Mouse (Mus musculus) neural tube, embryonic 12.5 days (tissue): ENCODE measurements around the gene Adcy1. TPM values are rescaled to one million over a fixed set of nuclear protein-coding genes. Genes with fewer than 3 reads are reported as not detected.

Experiments used
- ATAC-seq: fragments of 200-750 bp; cut with Nextera tagmentation; 2 replicates; pipeline ENCODE4 v1.8.0; 2017; ENCODE audit warnings: low read depth, mild to moderate bottlenecking, moderate TSS enrichment, moderate library complexity; ENCODE audit not compliant: low FRiP score
- H3K27ac ChIP-seq: fragments of 300-500 bp; sonication (generic); 2 replicates; pipeline ENCODE4 v1.5.1; 2016
- H3K27me3 ChIP-seq: fragments of 300-500 bp; sonication (generic); replicated peaks from 2 replicates; pipeline ENCODE4 v1.6.1; 2016; ENCODE audit warnings: mild to moderate bottlenecking
- H3K36me3 ChIP-seq: fragments of 300-500 bp; sonication (generic); 2 replicates; pipeline ENCODE4 v1.6.1; 2016; ENCODE audit warnings: mild to moderate bottlenecking
- H3K4me1 ChIP-seq: fragments of 300-500 bp; sonication (generic); 2 replicates; pipeline ENCODE4 v1.6.1; 2016
- H3K4me2 ChIP-seq: fragments of 300-500 bp; sonication (generic); replicated peaks from 2 replicates; pipeline ENCODE4 v1.6.1; 2016; ENCODE audit warnings: mild to moderate bottlenecking
- H3K4me3 ChIP-seq: fragments of 300-500 bp; sonication (generic); 2 replicates; pipeline ENCODE4 v1.5.1; 2016
- H3K9ac ChIP-seq: fragments of 300-500 bp; sonication (generic); 2 replicates; pipeline ENCODE4 v1.6.1; 2016; ENCODE audit warnings: mild to moderate bottlenecking
- H3K9me3 ChIP-seq: fragments of 300-500 bp; sonication (generic); 2 replicates; pipeline ENCODE4 v1.6.1; 2016; ENCODE audit warnings: mild to moderate bottlenecking
- WGBS: fragments of 180-500 bp; shearing (Covaris S2); methylation state at CpG from one replicate; pipeline ENCODE4 v1.1.7; 2016; 5-methylcytosine and 5-hydroxymethylcytosine counted together
- polyA plus RNA-seq: library from polyadenylated mRNA; unstranded; fragments of >200 nt; fragmentation: Nextera tagmentation; extraction: Ambion mirVana; gene quantifications from 2 replicates; pipeline ENCODE4 v1.2.1, GENCODE M21; 2016

The Adcy1 gene
- polyA plus RNA-seq, 1 experiment from 2014 or later = 2.6 TPM

DNA sequence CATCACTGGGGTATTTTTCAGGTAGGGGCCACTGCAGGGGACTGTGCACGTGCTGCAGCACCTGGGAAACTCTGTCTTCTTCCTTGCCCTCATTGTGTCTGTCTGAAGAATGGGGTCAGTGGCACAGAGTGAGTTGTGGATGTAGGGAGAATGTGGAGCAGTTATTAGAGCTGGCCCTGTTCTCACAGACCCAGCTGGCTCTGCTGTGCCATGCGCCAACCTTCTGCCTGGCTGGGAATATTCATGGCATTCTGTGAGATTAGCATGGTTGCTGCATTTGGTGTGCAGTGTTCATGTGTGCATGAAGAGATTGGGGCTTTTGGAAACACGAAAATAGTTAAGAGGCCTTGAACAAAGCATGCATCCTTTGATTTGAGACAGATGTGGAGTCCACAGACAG is 10.3 kb downstream of the Adcy1 start:
- H3K36me3 ChIP-seq = no peaks in the 10 kb centered on the region
- no peak overlapping the region for H3K9ac ChIP-seq
- H3K9me3 ChIP-seq = no peaks in the 10 kb centered on the region
- H3K27me3 ChIP-seq = no peaks in the 10 kb centered on the region
- ATAC-seq = no peak
- H3K4me1 ChIP-seq = no peaks in the 10 kb centered on the region
- H3K27ac ChIP-seq = no peak overlapping the region
- H3K4me3 ChIP-seq = no peak overlapping the region
- no peak overlapping the region for H3K4me2 ChIP-seq
- WGBS = 87% methylated on average over 3 of the region's 3 CpGs

DNA sequence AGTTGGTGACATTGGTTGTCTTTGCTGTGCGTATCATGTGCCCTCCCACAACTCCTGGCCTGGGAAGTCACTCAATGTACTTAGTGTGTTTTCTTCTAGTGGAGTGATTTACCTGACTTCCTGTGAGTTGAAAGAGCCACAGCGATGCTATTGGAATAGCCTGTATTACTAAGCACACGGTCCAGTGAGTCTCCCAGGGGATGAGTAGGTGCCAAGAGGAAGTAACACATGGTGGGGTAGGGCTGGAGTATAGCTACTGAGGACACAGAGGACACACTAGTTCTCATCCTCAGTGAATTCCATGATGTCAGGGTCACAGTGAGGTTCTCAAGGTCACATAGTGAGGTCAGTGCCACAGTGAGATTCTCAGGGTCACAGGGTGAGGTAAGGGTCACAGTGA is 13.2 kb downstream of the Adcy1 start:
- Histone ChIP-seq H3K4me1 (no peaks in the 10 kb centered on the region), H3K4me3 (no peak overlapping the region), H3K4me2 (no peak overlapping the region), H3K9ac (no peak overlapping the region), H3K27ac (no peak overlapping the region), H3K9me3 (no peaks in the 10 kb centered on the region), H3K27me3 (no peaks in the 10 kb centered on the region), H3K36me3 (no peaks in the 10 kb centered on the region)
- 86% methylated on average over 3 of the region's 3 CpGs for WGBS
- ATAC-seq = no peak

DNA sequence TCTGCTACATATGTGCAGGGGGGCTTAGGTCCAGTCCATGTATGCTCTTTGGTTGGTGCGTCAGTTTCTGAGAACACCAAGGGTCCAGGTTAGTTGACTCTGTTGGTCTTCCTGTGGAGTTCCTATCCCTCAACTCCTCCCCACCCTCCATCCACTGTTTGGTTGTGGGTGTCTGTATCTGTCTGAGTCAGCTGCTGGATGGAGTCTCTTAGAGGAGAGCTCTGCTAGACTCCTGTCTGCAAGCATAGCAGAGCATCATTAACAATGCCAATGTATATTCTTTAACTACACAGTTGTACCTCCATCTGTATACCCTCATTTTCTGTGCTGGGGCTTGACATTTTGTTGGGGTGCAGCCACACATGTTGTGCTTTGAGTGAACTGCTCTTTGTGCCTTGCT is 18.6 kb downstream of the Adcy1 start:
- no peaks in the 10 kb centered on the region for H3K27me3 ChIP-seq
- 97% methylated on average over 1 of the region's 1 CpGs for WGBS
- H3K9me3 ChIP-seq = no peaks in the 10 kb centered on the region
- no peaks in the 10 kb centered on the region for H3K4me1 ChIP-seq
- ATAC-seq = no peak
- H3K4me3 ChIP-seq = no peak overlapping the region
- H3K4me2 ChIP-seq = no peak overlapping the region
- no peaks in the 10 kb centered on the region for H3K36me3 ChIP-seq
- no peak overlapping the region for H3K27ac ChIP-seq
- H3K9ac ChIP-seq = no peak overlapping the region

DNA sequence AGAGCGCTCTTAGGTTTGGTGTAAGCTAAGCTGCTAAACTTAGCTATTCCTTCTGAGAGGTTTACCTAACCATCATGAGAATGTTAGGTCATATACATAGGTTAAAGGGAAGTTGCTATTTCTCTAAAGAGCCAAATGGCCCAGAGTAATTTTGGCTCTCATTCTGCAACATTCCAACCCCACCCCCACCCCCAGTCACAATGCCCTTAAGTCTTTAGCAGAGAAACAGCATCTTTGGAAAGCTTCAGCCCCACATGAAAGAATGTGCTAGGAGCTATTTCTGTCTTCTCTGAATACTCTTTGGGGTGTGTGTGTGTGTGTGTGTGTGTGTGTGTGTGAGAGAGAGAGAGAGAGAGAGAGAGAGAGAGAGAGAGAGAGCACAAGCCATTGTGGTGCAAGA is 20.6 kb downstream of the Adcy1 start:
- 92% methylated on average over 1 of the region's 1 CpGs for WGBS
- H3K36me3 ChIP-seq = no peaks in the 10 kb centered on the region
- ATAC-seq = no peak
- no peak overlapping the region for H3K27ac ChIP-seq
- no peak overlapping the region for H3K4me2 ChIP-seq
- no peaks in the 10 kb centered on the region for H3K4me1 ChIP-seq
- no peaks in the 10 kb centered on the region for H3K9me3 ChIP-seq
- H3K4me3 ChIP-seq = no peak overlapping the region
- H3K9ac ChIP-seq = no peak overlapping the region
- H3K27me3 ChIP-seq = no peaks in the 10 kb centered on the region

DNA sequence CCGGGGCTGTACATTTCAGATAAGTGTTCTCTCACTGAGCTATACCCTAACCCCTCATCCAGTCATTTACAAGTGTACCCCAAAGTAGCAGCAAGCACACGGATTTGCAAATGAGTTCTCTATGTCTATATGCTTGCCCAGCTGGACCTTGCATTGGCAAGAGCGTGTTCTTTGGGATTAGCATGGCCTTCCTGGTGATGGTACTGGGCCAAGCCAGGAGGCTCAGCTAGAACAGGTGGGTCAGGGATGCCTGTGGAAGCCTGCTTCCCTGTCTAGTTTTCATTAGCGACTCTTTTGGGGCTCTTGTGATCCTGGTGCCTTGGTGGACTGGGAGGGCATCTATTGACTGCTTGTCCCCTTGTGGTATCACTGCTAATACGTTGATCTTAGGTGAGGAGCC is 21.9 kb downstream of the Adcy1 start:
- no peak overlapping the region for H3K4me2 ChIP-seq
- no peaks in the 10 kb centered on the region for H3K36me3 ChIP-seq
- H3K9ac ChIP-seq = no peak overlapping the region
- H3K4me1 ChIP-seq = no peaks in the 10 kb centered on the region
- H3K9me3 ChIP-seq = no peaks in the 10 kb centered on the region
- no peak overlapping the region for H3K4me3 ChIP-seq
- ATAC-seq = no peak
- H3K27me3 ChIP-seq = no peaks in the 10 kb centered on the region
- H3K27ac ChIP-seq = no peak overlapping the region
- WGBS = 82% methylated on average over 5 of the region's 5 CpGs

DNA sequence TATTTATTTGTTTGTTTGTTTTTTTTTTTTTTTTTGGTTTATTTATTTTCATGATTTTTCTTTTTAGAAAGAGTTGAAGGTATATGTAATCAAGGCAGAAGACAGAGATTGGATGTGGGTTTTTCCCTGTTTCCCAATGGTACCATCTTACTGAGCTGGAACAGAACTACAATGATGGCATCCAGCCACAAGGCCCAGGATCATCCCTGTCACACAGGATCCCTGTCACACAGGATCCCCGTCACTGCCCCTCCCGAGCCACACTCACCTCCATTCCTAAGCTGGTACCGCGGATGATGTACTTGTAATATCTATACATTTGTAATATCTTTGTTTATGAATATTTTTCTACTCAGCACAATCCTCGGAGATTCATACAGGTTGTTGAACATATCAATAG is 27.8 kb downstream of the Adcy1 start:
- no peak overlapping the region for H3K4me2 ChIP-seq
- no peaks in the 10 kb centered on the region for H3K4me1 ChIP-seq
- H3K27ac ChIP-seq = no peak overlapping the region
- no peaks in the 10 kb centered on the region for H3K9me3 ChIP-seq
- H3K4me3 ChIP-seq = no peak overlapping the region
- H3K27me3 ChIP-seq = no peaks in the 10 kb centered on the region
- no peaks in the 10 kb centered on the region for H3K36me3 ChIP-seq
- no peak for ATAC-seq
- no peak overlapping the region for H3K9ac ChIP-seq
- WGBS = 94% methylated on average over 5 of the region's 5 CpGs

DNA sequence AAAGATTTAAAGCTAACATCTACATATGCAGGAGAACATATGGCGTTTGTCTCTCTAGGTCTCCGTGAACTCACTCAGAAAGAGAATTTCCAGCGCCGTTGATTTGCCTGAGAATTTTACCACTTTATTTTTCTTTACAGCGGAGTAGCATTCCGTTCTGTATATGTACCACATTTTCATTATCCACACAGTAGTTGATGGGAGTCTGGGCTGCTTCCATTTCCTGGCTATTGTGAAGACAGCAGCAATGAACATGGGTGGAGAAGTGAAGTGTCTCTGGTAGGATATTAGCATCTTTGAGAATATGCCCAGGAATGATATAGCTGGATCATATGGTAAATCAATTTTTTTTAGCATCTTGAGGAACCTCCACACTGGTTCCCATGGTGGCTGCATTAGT is 31.6 kb downstream of the Adcy1 start:
- Histone ChIP-seq H3K36me3 (no peaks in the 10 kb centered on the region), H3K9me3 (no peaks in the 10 kb centered on the region), H3K27me3 (no peaks in the 10 kb centered on the region), H3K9ac (no peak overlapping the region), H3K4me1 (no peaks in the 10 kb centered on the region), H3K4me3 (no peak overlapping the region), H3K4me2 (no peak overlapping the region), H3K27ac (no peak overlapping the region)
- WGBS = 95% methylated on average over 6 of the region's 6 CpGs
- ATAC-seq = no peak

DNA sequence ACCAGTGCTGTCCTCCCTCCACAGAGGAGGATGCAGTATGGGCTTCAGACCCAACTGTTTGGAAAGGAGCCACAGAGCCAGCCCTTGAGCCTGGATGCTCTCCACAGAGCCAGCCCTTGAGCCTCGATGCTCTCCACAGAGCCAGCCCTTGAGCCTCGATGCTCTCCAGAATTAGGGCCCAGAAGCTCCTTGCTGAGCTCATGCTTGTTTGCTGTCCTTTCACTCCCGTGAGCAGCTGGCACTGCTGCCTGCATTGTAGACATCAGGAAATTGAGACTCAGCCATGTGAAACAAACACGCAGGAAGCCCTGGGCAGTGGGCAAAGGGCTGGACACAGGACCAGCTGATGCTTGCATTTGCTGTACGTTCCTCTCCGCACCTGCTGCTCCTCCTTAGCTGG is 38.4 kb downstream of the Adcy1 start:
- Histone ChIP-seq H3K36me3 (no peaks in the 10 kb centered on the region), H3K9ac (no peak overlapping the region), H3K4me3 (no peak overlapping the region), H3K4me2 (no peak overlapping the region), H3K9me3 (0 out of 2 replicates have a peak, but pooled peaks cover 3% of the 10 kb centered on the region), H3K4me1 (peaks cover 19% of the 10 kb centered on the region), H3K27me3 (no peaks in the 10 kb centered on the region), H3K27ac (0 out of 2 replicates have a peak overlapping the region, but pooled peaks have one; percentile 47)
- 60% methylated on average over 6 of the region's 6 CpGs for WGBS
- ATAC-seq = peak; percentile 30; the same call in 1 of the 2 replicates

DNA sequence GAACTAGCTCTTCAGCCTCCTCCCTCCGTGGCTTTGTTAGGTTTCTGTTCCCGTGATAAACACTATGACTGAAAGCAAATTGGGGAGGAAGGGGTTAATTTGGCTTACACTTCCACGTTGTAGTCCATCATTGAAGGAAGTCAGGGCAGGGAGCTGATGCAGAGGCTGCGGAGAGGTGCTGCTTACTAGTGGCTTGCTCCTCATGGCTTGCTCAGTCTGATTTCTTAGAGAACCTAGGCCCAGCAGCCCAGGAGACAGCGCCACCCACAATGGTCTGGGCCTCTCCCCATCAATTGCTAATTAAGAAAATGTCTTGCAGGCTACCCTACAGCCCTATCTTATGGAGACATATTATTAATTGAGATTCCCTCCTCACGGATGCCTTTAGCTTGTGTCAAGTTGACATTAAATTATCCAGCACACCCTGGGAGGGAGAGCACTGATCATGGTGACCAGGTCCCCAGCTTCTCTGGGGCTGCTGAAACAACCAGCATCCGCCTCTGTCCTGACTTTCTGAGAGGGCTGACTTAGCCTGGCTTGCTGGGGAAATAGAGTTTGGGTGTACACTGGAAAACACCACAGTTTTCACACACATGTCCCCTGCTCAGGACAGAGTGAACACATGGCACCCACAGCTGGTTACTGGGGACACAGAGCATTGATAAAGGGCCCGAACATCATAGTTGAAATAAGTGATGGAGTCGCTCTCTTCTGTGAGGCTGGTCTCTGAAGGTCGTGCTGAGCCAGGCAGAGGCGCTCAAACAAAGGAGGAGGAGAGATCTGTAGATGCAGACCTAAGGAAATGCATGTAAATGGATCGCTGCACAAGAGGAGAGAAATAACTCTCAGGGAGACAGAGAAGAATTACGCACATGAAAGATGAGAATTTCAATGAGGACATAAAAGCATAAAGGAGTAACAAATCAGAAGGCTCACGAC is 39.2 kb downstream of the Adcy1 start:
- H3K4me2 ChIP-seq = no peak overlapping the region
- 0 out of 2 replicates have a peak, but pooled peaks cover 3% of the 10 kb centered on the region for H3K9me3 ChIP-seq
- peaks cover 19% of the 10 kb centered on the region for H3K4me1 ChIP-seq
- peak overlapping the region; percentile 47; the same call in 1 of the 2 replicates for H3K27ac ChIP-seq
- no peak overlapping the region for H3K4me3 ChIP-seq
- no peak overlapping the region for H3K9ac ChIP-seq
- no peaks in the 10 kb centered on the region for H3K27me3 ChIP-seq
- 46% methylated on average over 14 of the region's 14 CpGs for WGBS
- peak; percentile 60 for ATAC-seq
- no peaks in the 10 kb centered on the region for H3K36me3 ChIP-seq

DNA sequence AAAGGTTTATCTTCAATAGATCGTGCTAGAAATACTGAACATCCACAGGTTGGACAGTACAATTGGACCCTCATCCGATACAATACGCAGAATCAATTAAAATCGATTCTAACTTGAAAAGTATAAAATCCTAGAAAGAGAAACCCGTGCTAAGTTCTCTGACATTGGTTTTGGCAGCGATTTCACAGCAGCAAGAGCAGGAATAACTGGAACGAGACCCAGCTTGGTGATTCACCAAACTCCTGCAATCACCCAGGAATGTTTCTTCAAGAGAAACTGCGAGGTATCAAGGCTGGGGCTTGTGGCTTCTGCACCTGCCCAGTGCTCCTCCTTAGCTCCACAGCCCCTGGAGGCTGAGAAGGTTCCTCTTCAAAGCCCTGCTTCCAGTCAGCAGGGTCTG is 42.0 kb downstream of the Adcy1 start:
- Histone ChIP-seq H3K4me1 (peaks cover 15% of the 10 kb centered on the region), H3K27ac (no peak overlapping the region), H3K27me3 (no peaks in the 10 kb centered on the region), H3K4me2 (no peak overlapping the region), H3K36me3 (peaks cover 4% of the 10 kb centered on the region; the same call in 1 of the 2 replicates), H3K9ac (no peak overlapping the region), H3K9me3 (0 out of 2 replicates have a peak, but pooled peaks cover 3% of the 10 kb centered on the region), H3K4me3 (no peak overlapping the region)
- no peak for ATAC-seq
- 91% methylated on average over 8 of the region's 8 CpGs for WGBS

DNA sequence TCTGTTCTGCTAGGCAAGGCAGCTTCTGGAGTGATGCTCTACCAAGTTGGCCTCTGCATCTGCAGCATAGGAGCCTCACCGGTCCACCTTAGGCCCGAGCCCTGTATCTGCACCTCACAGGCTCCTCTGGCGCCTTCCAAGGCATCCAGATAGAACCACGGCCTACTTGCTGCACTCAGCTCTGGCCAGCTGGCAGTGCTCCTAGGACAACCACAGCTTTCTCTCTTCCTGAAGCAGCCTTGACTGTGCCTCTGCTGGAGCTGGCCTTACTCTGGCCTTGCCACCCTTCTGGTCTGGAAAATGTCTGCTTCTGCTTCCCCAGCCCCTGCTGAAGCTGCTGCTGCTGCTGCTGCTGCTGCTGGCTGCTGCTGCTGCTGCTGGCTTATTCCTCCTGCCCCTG is 45.8 kb downstream of the Adcy1 start:
- 0 out of 2 replicates have a peak, but pooled peaks cover 3% of the 10 kb centered on the region for H3K9me3 ChIP-seq
- 91% methylated on average over 4 of the region's 4 CpGs for WGBS
- no peak overlapping the region for H3K9ac ChIP-seq
- no peak overlapping the region for H3K4me2 ChIP-seq
- no peaks in the 10 kb centered on the region for H3K4me1 ChIP-seq
- no peak for ATAC-seq
- peaks cover 4% of the 10 kb centered on the region; the same call in 1 of the 2 replicates for H3K36me3 ChIP-seq
- H3K27ac ChIP-seq = no peak overlapping the region
- H3K4me3 ChIP-seq = no peak overlapping the region
- no peaks in the 10 kb centered on the region for H3K27me3 ChIP-seq

DNA sequence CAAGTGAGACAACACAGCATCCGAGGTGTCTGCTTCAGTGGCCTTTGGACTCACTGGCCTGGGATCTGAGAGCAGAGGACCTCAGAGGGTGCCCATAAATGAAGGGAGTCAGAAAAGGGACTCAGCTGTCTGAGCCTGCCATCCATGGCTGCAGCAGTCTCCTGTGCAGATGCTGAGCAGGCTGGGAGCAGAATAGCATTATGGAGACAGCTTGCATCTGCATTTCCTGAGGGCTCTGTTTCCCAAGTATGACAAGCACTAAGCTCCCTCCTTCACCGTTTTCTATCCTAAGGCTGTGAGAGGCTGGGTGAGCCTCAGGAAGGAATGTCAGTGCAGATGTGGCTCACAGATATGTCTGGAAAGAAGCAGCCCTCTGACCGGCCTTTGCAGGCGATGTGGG is 49.8 kb downstream of the Adcy1 start:
- Histone ChIP-seq H3K4me3 (no peak overlapping the region), H3K4me1 (no peaks in the 10 kb centered on the region), H3K36me3 (peaks cover 4% of the 10 kb centered on the region; the same call in 1 of the 2 replicates), H3K27ac (no peak overlapping the region), H3K9ac (no peak overlapping the region), H3K27me3 (no peaks in the 10 kb centered on the region), H3K9me3 (no peaks in the 10 kb centered on the region), H3K4me2 (no peak overlapping the region)
- no peak for ATAC-seq
- WGBS = 87% methylated on average over 4 of the region's 4 CpGs

DNA sequence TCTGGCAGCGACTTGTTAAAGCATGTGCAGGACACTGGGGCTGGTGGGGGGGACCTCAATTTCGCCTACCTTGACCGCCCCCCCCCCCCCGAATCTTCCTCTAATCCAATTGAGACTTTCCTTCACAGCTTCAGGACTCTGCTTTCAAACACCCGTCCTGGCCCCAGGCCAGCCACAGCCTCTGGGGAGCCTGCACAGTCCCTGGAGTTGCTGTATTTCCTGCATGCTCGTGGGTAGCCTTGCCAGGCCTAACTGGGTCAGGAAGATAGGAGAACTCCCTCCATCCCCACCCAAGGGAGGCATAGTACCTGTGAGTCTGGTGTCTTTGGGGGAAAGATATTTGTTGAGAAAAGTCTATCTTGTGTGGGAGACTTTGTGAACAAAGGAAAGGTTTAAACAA is 50.4 kb downstream of the Adcy1 start:
- H3K36me3 ChIP-seq = peaks cover 4% of the 10 kb centered on the region; the same call in 1 of the 2 replicates
- no peak overlapping the region for H3K27ac ChIP-seq
- no peaks in the 10 kb centered on the region for H3K27me3 ChIP-seq
- ATAC-seq = no peak
- no peak overlapping the region for H3K9ac ChIP-seq
- H3K9me3 ChIP-seq = no peaks in the 10 kb centered on the region
- H3K4me3 ChIP-seq = no peak overlapping the region
- 62% methylated on average over 5 of the region's 6 CpGs for WGBS
- no peak overlapping the region for H3K4me2 ChIP-seq
- H3K4me1 ChIP-seq = no peaks in the 10 kb centered on the region
